Mouse (Mus musculus) liver, embryonic 16.5 days (tissue): ENCODE results near the gene Zfp78. TPM values are rescaled to one million over a fixed set of nuclear protein-coding genes. Genes with fewer than 3 reads are reported as not detected.
"Not testable (repeated sequence)": the region's sequence is repeated elsewhere in the genome, so short reads cannot be mapped to it uniquely, and the experiment has no call there.

Source experiments
- ATAC-seq: fragments of 200-750 bp; cut with Nextera tagmentation; 2 replicates; pipeline ENCODE4 v1.8.0; 2017; ENCODE audit warnings: low read depth, mild to moderate bottlenecking, moderate number of reproducible peaks, moderate library complexity
- H3K27ac ChIP-seq: fragments of 300-500 bp; sonication (generic); 2 replicates; pipeline ENCODE4 v1.5.1; 2014; ENCODE audit warnings: mild to moderate bottlenecking, low read length
- H3K27me3 ChIP-seq: fragments of 300-500 bp; sonication (generic); 2 replicates; pipeline ENCODE4 v1.6.1; 2014; ENCODE audit warnings: low read depth, low read length, mixed read lengths; ENCODE audit not compliant: control insufficient read depth, insufficient read depth
- H3K36me3 ChIP-seq: fragments of 300-500 bp; sonication (generic); 2 replicates; pipeline ENCODE4 v1.6.1; 2014; ENCODE audit warnings: mild to moderate bottlenecking; ENCODE audit not compliant: control insufficient read depth, insufficient read depth
- H3K4me1 ChIP-seq: fragments of 300-500 bp; sonication (generic); 2 replicates; pipeline ENCODE4 v1.6.1; 2014; ENCODE audit warnings: low read depth, low read length, mixed read lengths; ENCODE audit not compliant: control insufficient read depth
- H3K4me2 ChIP-seq: fragments of 300-500 bp; sonication (generic); 2 replicates; pipeline ENCODE4 v1.6.1; 2014; ENCODE audit warnings: low read depth, low read length, mixed read lengths
- H3K4me3 ChIP-seq: fragments of 300-500 bp; sonication (generic); 2 replicates; pipeline ENCODE4 v1.5.1; 2014; ENCODE audit warnings: low read depth, mild to moderate bottlenecking, low read length
- H3K9ac ChIP-seq: fragments of 300-500 bp; sonication (generic); 2 replicates; pipeline ENCODE4 v1.6.1; 2014; ENCODE audit warnings: low read depth, low read length
- H3K9me3 ChIP-seq: fragments of 300-500 bp; sonication (generic); replicated peaks from 2 replicates; pipeline ENCODE4 v1.6.1; 2016; ENCODE audit warnings: low read length; ENCODE audit not compliant: control insufficient read depth
- WGBS: fragments of 180-500 bp; shearing (Covaris S2); extraction: QIAGEN DNeasy Blood & Tissue Kit; methylation state at CpG from one replicate; pipeline ENCODE4 v1.1.7; 2014; ENCODE audit not compliant: insufficient replicate concordance; 5-methylcytosine and 5-hydroxymethylcytosine counted together
- polyA plus RNA-seq: library from polyadenylated mRNA; unstranded; fragments of >200 nt; fragmentation: Nextera tagmentation; extraction: Ambion mirVana; gene quantifications from 2 replicates; pipeline ENCODE4 v1.2.1, GENCODE M21; 2015

Gene Zfp78
- polyA plus RNA-seq, 1 experiment from 2014 or later: 0.84 TPM

DNA sequence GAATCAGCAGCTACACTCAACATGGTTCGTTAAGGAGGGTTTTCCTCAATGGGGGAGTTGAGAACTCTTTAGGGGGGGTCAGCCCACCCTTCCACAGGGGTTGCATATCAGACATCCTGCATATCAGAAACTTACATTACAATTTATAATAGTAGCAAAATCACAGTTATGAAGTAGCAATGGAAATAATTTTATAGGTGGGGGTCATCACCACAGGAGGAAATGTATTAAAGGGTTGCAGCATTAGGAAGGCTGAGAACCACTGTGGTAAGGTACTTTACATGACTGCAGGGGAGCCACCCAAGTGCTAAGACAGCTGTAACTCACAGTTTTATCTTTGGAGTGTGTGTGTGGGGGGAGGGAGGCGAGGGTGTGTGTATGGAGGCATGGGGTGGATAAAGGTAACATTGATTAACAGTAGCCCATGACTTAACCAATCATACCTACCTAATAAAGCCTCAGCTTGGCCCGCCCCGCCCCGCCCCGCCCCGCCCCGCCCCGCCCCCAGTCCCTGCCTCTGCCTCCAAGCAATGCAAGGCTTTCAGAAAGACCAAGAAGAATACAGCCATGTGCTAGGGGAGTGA, 2.5 kb upstream of the Zfp78 start:
- Histone ChIP-seq H3K4me1 (peaks cover 37% of the 10 kb centered on the region), H3K9me3 (no peaks in the 10 kb centered on the region), H3K27me3 (no peaks in the 10 kb centered on the region), H3K4me3 (no peak overlapping the region), H3K4me2 (no peak overlapping the region), H3K36me3 (no peaks in the 10 kb centered on the region), H3K27ac (no peak overlapping the region), H3K9ac (no peak overlapping the region)
- 7% methylated on average over 9 of the region's 9 CpGs for WGBS
- peak; percentile 2; the same call in 1 of the 2 replicates for ATAC-seq

DNA sequence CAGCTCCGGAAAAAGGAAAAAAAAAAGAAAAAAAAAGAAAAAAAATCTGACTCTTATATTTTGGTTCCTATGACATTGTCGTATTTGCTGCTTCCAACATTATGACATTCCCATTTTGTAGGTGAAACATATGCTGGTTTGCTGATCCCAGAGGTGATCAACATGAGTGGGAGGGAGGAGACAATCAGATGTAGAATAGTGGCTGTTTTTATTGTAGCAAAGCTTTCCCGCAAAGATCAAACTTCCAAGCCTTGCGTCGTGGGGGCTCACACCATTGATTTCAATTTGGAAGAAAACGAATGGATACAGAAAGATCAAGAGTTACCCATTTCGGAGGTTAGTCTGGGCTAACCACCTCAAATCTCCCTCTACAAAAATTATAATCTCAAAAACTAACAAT, 1.3 kb upstream of the Zfp78 start:
- Histone ChIP-seq H3K27ac (peak overlapping the region; percentile 43; the same call in 1 of the 2 replicates), H3K36me3 (no peaks in the 10 kb centered on the region), H3K4me3 (peak overlapping the region; percentile 71), H3K4me1 (peaks cover 44% of the 10 kb centered on the region), H3K9ac (peak overlapping the region; percentile 51), H3K27me3 (no peaks in the 10 kb centered on the region), H3K4me2 (peak overlapping the region; percentile 80), H3K9me3 (no peaks in the 10 kb centered on the region)
- 21% methylated on average over 7 of the region's 7 CpGs for WGBS
- no peak for ATAC-seq

DNA sequence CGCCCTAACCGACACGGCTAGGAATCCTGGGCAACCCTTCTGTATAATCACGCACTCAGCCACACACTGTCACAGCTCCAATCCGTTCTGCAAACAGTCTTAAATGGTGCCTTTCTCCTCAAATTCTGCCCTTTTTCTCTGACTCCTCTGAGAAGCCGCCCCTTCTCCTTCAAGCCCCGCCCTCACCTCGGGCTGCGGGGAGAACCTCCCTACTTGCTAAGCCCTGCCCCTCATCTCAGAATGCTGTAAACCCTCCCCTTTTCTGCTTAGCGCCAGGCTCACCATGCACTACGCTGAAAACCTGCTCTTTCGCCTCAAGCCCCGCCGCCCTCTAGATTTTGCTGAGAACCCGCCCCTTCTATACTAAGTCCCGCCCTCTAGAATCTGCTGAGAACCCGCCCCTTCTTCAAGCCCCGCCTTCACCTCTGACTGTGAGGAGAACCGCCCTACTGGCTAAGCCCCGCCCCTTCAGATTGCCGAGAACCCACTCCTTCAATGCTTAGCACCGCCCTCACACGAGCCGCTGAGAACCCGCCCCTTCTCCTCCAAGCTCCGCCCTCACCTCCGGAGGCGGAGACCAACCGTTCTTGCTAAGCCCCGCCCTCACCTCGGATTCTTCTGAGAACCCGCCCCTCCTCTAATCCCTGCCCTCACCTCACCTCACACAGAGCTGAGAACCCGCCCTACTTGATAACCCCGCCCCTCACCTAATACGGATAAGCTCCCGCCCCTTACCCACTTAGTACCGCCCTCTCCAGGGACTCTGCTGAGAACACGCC, 623 bp upstream of the Zfp78 start:
- Histone ChIP-seq H3K4me2 (peak overlapping the region; percentile 80), H3K9ac (peak overlapping the region; percentile 51), H3K4me3 (peak overlapping the region; percentile 71), H3K27me3 (no peaks in the 10 kb centered on the region), H3K27ac (peak overlapping the region; percentile 59), H3K4me1 (peaks cover 51% of the 10 kb centered on the region), H3K36me3 (no peaks in the 10 kb centered on the region), H3K9me3 (no peaks in the 10 kb centered on the region)
- peak; percentile 85 for ATAC-seq
- WGBS: under 1% methylated on average over 38 of the region's 38 CpGs

DNA sequence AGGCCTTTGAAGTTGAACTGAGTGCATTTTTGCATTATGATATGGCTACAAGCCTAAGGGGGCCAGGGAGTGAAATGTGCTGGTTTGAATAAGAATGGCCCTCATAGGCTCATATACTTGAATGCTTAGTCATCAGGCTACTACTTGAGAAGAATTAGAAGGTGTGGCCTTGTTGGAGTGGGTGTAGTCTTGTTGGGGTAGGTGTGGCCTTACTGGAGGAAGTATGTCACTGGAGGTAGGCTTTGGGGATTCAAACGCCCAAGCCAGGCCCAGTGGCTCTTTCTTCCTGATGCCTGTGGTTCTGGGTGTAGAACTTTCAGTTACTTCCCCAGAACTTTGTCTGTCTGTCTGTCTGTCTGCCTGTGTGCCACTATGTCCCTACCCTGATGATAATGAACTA, 1.7 kb downstream of the Zfp78 start:
- H3K9me3 ChIP-seq: no peaks in the 10 kb centered on the region
- H3K4me1 ChIP-seq: peaks cover 53% of the 10 kb centered on the region
- H3K27me3 ChIP-seq: no peaks in the 10 kb centered on the region
- no peaks in the 10 kb centered on the region for H3K36me3 ChIP-seq
- H3K9ac ChIP-seq: no peak overlapping the region
- WGBS: 68% methylated on average over 1 of the region's 1 CpGs
- no peak overlapping the region for H3K4me2 ChIP-seq
- ATAC-seq: no peak
- no peak overlapping the region for H3K27ac ChIP-seq
- no peak overlapping the region for H3K4me3 ChIP-seq

DNA sequence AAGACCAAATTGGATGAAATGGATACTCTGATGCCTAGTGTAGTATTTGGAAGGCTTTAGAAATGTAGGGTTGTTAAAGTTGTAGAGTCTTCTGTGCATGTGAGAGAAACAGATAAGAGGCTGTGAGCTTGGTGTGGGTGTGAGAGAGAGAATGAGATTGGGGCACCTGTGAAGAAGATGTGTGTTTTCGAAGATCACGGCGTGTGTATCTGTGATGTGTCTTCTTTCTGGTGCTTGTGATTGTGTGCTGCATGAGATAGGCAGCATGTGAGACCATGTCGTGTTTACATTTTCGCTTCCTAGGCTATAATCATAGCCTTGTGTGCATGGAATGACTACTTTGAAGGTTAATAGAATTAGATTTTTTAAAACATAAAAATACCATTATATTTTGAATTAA, 4.1 kb downstream of the Zfp78 start:
- Histone ChIP-seq H3K9ac (no peak overlapping the region), H3K4me1 (peaks cover 35% of the 10 kb centered on the region), H3K9me3 (no peaks in the 10 kb centered on the region), H3K4me3 (no peak overlapping the region), H3K36me3 (no peaks in the 10 kb centered on the region), H3K27me3 (no peaks in the 10 kb centered on the region), H3K27ac (peak overlapping the region; percentile 56), H3K4me2 (peak overlapping the region; percentile 0; the same call in 1 of the 2 replicates)
- 28% methylated on average over 5 of the region's 5 CpGs for WGBS
- no peak for ATAC-seq

DNA sequence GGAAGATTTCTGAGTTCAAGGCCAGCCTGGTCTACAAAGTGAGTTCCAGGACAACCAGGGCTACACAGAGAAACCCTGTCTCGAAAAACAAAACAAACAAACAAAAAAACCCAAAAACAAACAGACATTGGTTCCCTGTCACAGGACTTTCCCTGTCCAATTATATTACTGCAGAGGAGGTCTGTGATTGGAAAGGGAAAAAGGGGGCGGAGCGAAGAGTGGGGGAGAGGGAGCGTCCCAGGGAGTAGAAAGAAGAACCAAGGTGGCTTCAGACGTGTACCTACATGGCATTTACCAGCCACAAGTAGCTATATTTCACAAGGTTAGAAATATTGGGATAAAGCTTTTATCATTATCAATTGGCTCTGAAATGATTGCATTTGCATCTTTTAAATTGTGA, 5.1 kb downstream of the Zfp78 start:
- H3K9me3 ChIP-seq, H3K4me2 ChIP-seq, H3K4me3 ChIP-seq, H3K9ac ChIP-seq, H3K27ac ChIP-seq, H3K27me3 ChIP-seq, H3K36me3 ChIP-seq, ATAC-seq: not testable (repeated sequence)
- WGBS: 76% methylated on average over 5 of the region's 5 CpGs
- H3K4me1 ChIP-seq: peaks cover 28% of the 10 kb centered on the region

DNA sequence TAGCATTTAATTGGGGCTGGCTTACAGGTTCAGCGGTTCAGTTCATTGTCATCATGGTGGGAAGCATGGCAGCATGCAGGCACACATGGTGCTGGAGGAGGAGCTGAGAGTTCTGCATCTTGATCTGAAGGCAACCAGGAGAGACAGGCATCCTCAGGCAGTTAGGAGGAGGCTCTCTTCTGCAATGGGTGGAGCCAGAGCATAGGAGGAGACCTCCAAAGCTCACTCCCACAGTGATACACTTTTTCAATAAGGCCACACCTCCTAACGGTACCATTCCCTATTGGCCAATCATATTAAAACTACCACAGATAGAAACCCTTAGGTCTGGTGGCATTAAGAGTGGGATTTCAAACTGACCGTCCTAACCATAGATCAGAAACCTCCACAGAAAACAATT, 6.4 kb downstream of the Zfp78 start:
- 56% methylated on average over 3 of the region's 3 CpGs for WGBS
- ATAC-seq: peak; percentile 36; the same call in 1 of the 2 replicates

DNA sequence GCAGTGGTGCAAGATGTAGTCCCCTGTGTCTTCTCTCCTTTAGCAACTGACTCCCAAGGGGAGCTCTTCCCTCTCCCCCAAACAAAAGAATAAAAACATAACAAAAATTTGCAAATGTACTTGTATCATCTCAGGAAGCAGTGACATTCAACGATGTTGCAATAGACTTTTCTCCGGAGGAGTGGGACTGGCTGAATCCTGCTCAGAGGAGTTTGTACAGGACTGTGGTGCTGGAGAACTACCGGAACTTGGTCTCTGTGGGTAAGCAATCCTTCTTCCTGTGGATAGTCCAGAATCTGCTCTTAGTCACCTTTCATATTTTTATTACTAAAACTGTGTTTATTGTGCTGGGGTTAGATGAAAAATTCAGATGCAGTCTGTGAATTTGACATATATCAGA, 9.9 kb downstream of the Zfp78 start:
- no peaks in the 10 kb centered on the region for H3K36me3 ChIP-seq
- 78% methylated on average over 3 of the region's 3 CpGs for WGBS

More for the DNA sequence above, 6.4 kb downstream of the Zfp78 start:
- H3K4me1 ChIP-seq: peaks cover 20% of the 10 kb centered on the region
- H3K27me3 ChIP-seq: no peaks in the 10 kb centered on the region
- H3K4me3 ChIP-seq: no peak overlapping the region
- no peak overlapping the region for H3K4me2 ChIP-seq
- H3K9ac ChIP-seq: no peak overlapping the region
- H3K36me3 ChIP-seq: no peaks in the 10 kb centered on the region
- H3K27ac ChIP-seq: no peak overlapping the region
- no peaks in the 10 kb centered on the region for H3K9me3 ChIP-seq

DNA sequence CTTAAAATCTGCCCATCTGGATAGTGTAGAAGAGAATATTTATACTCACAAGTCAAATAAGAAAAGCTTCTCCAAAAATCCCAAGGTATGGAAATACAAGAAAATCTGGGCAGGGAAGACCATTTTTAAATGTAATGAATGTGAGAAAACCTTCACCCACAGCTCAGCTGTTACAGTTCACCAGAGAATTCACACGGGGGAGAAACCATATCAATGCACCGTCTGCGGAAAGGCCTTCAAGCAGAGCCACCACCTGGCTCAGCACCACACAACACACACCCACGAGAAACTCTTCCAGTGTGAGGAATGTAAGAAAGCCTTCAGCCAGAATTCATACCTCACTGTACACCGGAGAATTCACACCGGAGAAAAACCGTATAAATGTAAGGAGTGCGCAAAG, 15.4 kb downstream of the Zfp78 start:
- Histone ChIP-seq H3K4me3 (no peak overlapping the region), H3K27me3 (no peaks in the 10 kb centered on the region), H3K4me1 (peaks cover 12% of the 10 kb centered on the region), H3K9ac (no peak overlapping the region), H3K4me2 (no peak overlapping the region), H3K9me3 (no peaks in the 10 kb centered on the region), H3K27ac (no peak overlapping the region), H3K36me3 (no peaks in the 10 kb centered on the region)
- no peak for ATAC-seq
- 75% methylated on average over 8 of the region's 8 CpGs for WGBS

More for the DNA sequence above, 9.9 kb downstream of the Zfp78 start:
- Histone ChIP-seq H3K9ac (no peak overlapping the region), H3K4me3 (no peak overlapping the region), H3K4me1 (no peaks in the 10 kb centered on the region), H3K27me3 (no peaks in the 10 kb centered on the region), H3K4me2 (no peak overlapping the region), H3K27ac (no peak overlapping the region), H3K9me3 (no peaks in the 10 kb centered on the region)
- no peak for ATAC-seq
